Mouse (Mus musculus) G1E (cell line): ENCODE results near the gene Acadvl. TPM values are rescaled to one million over a fixed set of nuclear protein-coding genes. Genes with fewer than 3 reads are reported as not detected.

Experiments
- ATAC-seq: 2 replicates; pipeline ENCODE4 v1.8.0; 2016; ENCODE audit warnings: mild to moderate bottlenecking; ENCODE audit not compliant: insufficient number of reproducible peaks, poor library complexity, low FRiP score, severe bottlenecking; ENCODE audit errors: extremely low read depth
- DNase-seq: peaks from one replicate; pipeline ENCODE4 v3.0.0; 2012; ENCODE audit warnings: low spot score
- H3K27me3 ChIP-seq: 2 replicates; pipeline ENCODE4 v1.6.1; 2012; ENCODE audit warnings: mild to moderate bottlenecking, low read length, inconsistent platforms; ENCODE audit not compliant: insufficient read depth
- H3K36me3 ChIP-seq: replicated peaks from 2 replicates; pipeline ENCODE3; 2012; ENCODE audit warnings: mild to moderate bottlenecking, inconsistent platforms
- H3K4me1 ChIP-seq: 2 replicates; pipeline ENCODE4 v1.6.1; 2012; ENCODE audit warnings: low read depth, low read length, inconsistent platforms, mixed read lengths; ENCODE audit not compliant: insufficient read depth
- H3K4me3 ChIP-seq: 2 replicates; pipeline ENCODE4 v1.5.1; 2012; ENCODE audit warnings: low read depth, mild to moderate bottlenecking, inconsistent platforms, low read length, moderate library complexity, mixed read lengths
- H3K9me3 ChIP-seq: replicated peaks from 2 replicates; pipeline ENCODE4 v1.6.1; 2012; ENCODE audit warnings: inconsistent platforms
- CTCF ChIP-seq: IDR thresholded peaks from 2 replicates; pipeline ENCODE4 v1.5.1; 2012; ENCODE audit warnings: low read depth, low read length, inconsistent platforms, mixed read lengths
- GATA1 ChIP-seq: IDR thresholded peaks from 2 replicates; pipeline ENCODE4 v1.6.1; 2012; ENCODE audit warnings: borderline replicate concordance, low read length, inconsistent platforms, mixed read lengths
- GATA2 ChIP-seq: IDR thresholded peaks from 2 replicates; pipeline ENCODE4 v1.6.1; 2012; ENCODE audit warnings: low read depth, low read length, inconsistent platforms, borderline replicate concordance
- POLR2AphosphoS5 ChIP-seq: IDR thresholded peaks from 2 replicates; pipeline ENCODE4 v1.6.1; 2012; ENCODE audit warnings: low read depth, low read length, inconsistent platforms; ENCODE audit not compliant: insufficient replicate concordance
- TAL1 ChIP-seq: conservative IDR thresholded peaks from 2 replicates; pipeline ENCODE4 v1.6.1; 2012; ENCODE audit warnings: low read depth, low read length, inconsistent platforms, mixed read lengths
- polyA plus RNA-seq: library from polyadenylated mRNA; stranded (reverse); fragments of >175 nt; gene quantifications from 2 replicates; pipeline ENCODE4 v1.2.3, GENCODE M21; 2012
- total RNA-seq, 2 experiments: library from RNA; stranded (forward) in 1 of 2; stranded (reverse) in 1 of 2; fragments of 200-1000 nt in 1 of 2; fragments of >200 nt in 1 of 2; fragmentation: Nextera tagmentation in 1 of 2; gene quantifications; 2 replicates each; pipeline ENCODE4 v1.2.3; 2014 to 2017

The Acadvl gene
- total and polyA plus RNA-seq, 3 experiments: 16.3 to 31.7 (median 16.3) TPM

DNA sequence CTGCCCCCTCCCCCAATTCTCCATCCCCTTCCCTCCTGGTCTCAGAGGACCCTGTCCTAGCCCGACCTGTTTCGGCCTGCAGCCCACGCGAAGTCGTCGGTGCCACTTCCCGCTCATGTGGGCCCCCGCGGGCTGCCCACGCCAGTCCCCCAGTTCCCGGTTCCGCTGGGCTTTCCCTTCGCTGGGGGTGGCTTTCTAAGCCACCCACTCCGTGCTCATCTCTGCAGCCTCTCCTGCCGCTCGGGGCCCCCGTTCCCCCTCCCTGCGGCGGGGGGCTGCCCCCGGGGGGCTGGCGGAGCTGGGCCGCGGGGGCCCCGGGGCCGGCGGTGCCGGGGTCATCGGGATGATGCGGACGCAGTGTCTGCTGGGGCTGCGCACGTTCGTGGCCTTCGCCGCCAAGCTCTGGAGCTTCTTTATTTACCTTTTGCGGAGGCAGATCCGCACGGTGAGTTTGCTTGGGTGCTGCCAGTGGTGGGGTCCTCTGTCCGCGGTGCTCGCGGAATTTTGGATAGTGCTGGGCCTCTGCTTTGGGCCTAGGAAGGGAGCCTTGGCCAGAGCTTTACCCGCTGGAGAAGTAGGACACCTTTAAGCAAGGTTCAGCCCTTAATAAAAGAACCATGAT lies 34.0 kb downstream of the Acadvl start, which contains the start of gene Ctdnep1:
TSS of gene Ctdnep1 (plus strand) at position 16 of the 622 bp plus-strand sequence.
- no peak for ATAC-seq
- H3K4me1 ChIP-seq: peaks cover 34% of the 10 kb centered on the region
- H3K36me3 ChIP-seq: peaks cover 62% of the 10 kb centered on the region

DNA sequence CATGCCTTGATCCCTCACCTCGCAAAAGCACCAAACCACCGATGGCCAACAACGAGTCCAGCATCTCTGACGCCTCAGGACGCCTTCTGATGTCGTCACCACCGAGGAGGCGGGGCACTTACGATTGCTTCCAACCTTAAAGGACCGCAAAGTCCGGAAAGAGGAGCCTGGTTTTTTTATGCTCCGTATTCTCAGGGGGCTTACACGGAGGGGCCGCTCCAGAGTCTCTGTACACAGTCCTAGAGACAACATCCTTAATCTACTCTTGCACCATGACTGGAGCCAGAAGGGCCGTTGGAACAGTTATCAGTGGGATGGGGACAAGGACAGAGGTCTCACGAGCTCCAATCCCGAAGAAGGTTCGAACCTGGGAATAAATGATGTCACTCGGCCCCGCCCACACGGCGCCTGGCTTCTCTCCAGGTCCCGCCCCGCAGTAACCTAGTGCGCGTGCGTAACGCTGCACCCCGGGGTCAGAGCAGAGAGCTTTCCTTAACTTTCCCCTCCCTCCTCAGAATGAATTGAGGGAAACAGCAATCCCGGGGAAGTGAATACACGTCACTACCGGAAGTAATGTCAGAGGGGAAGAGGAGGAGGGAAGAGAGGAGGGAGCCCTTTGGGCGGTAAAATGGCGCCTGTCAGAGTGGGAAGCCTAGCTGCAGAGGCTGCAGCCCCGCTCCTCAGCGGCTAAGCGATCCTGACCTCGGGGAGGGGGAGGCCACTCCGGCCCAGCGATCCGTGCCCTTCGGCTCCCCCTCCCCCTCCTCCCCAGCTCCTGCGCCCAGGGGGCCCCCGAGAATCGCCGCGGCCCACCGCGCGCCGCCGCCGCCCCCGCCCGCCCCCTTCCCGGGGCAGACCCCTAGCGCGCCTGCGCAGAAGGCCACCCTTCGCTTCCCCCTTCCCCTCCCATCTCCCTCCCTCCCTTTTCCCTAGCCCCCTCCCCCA lies 34.7 kb downstream of the Acadvl start:
- H3K4me1 ChIP-seq: peaks cover 34% of the 10 kb centered on the region
- ATAC-seq: peak; percentile 90
- peaks cover 63% of the 10 kb centered on the region for H3K36me3 ChIP-seq
- peak overlapping the region; percentile 79 for H3K4me3 ChIP-seq
- DNase-seq: peak; percentile 90
- H3K9me3 ChIP-seq: no peaks in the 10 kb centered on the region
- no peak for TF ChIP-seq CTCF
- no peaks in the 10 kb centered on the region for H3K27me3 ChIP-seq

More for the DNA sequence above, 34.0 kb downstream of the Acadvl start, which contains the start of gene Ctdnep1:
- Histone ChIP-seq H3K9me3 (no peaks in the 10 kb centered on the region), H3K4me3 (peak within 1 kb of the TSS; percentile 79), H3K27me3 (no peaks in the 10 kb centered on the region)
- TF ChIP-seq GATA2 (no peak), POLR2AphosphoS5 (no peak), TAL1 (no peak), CTCF (no peak), GATA1 (no peak)
- no peak for DNase-seq

DNA sequence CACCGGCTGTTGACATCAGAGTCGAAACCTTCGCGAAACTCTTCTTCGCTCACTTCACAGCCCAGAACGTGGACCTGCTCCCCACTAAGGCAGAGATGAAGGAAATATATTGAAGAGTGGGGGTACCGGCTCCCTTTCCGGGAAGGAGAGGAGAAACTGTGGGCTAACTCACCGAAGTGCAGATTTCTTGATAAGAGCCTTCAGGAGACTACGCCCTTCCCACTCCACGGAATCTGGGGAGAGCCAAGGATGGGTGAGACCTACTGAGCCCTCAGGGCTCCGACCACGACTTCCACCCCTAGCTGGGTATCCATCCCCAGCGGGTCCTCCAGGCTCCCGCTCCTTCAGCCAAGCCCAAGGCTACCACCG lies 35.4 kb downstream of the Acadvl start:
- ATAC-seq (no peak), DNase-seq (no peak)
- Histone ChIP-seq H3K36me3 (peaks cover 63% of the 10 kb centered on the region), H3K9me3 (no peaks in the 10 kb centered on the region), H3K27me3 (no peaks in the 10 kb centered on the region), H3K4me1 (peaks cover 30% of the 10 kb centered on the region), H3K4me3 (peak overlapping the region; percentile 79)
- TF ChIP-seq TAL1 (no peak), POLR2AphosphoS5 (no peak), CTCF (no peak), GATA2 (no peak), GATA1 (no peak)

DNA sequence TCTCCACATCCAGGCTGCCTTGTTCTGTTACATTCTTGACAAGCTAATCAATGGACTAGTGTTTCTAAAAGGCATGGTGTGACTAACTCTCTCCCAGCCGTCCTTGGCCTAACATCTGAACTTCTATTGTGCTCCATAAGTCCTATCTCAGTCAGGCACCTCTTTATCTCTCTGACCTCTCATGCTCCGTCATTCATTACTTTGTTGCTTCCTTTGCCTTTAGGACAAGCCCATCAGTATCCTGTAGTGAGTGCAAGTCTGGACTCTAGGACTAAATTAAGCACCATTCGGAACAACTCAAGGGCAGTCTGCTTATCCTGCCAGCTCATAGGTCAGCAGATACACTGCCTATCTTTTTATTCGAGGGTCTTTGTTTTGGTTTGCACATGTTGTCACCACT lies 38.9 kb downstream of the Acadvl start:
- Histone ChIP-seq H3K27me3 (no peaks in the 10 kb centered on the region), H3K4me3 (no peak overlapping the region), H3K36me3 (peaks cover 76% of the 10 kb centered on the region), H3K9me3 (no peaks in the 10 kb centered on the region), H3K4me1 (peaks cover 6% of the 10 kb centered on the region)
- TF ChIP-seq POLR2AphosphoS5: no peak
- no peak for TF ChIP-seq GATA2
- TF ChIP-seq CTCF: no peak
- TF ChIP-seq TAL1: no peak
- DNase-seq (no peak), ATAC-seq (no peak)

DNA sequence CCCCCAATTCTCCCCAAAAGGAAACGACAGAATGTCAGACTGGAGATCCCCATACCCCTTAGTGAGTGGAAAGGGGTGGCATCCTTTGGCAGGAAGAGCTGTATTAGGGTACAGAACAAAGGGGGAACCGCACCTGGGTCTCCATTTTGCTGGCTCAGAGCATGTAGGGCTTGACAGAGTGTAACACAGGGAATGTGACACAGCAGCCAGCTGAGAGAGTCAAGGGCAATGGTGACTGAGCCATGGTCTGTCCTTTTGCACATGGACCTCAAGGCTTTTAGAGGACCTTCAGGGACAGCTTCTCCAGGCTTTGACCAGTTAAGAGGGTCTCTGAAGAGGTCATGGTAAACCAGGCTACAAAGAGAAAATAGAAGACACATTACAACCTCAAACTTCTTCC lies 40.3 kb downstream of the Acadvl start:
- Histone ChIP-seq H3K36me3 (peaks cover 88% of the 10 kb centered on the region), H3K4me3 (no peak overlapping the region), H3K9me3 (no peaks in the 10 kb centered on the region), H3K27me3 (no peaks in the 10 kb centered on the region), H3K4me1 (peaks cover 6% of the 10 kb centered on the region)
- ATAC-seq (no peak), DNase-seq (no peak)
- TF ChIP-seq CTCF: no peak
- TF ChIP-seq POLR2AphosphoS5: no peak
- TF ChIP-seq TAL1: no peak
- no peak for TF ChIP-seq GATA2
- TF ChIP-seq GATA1: no peak

DNA sequence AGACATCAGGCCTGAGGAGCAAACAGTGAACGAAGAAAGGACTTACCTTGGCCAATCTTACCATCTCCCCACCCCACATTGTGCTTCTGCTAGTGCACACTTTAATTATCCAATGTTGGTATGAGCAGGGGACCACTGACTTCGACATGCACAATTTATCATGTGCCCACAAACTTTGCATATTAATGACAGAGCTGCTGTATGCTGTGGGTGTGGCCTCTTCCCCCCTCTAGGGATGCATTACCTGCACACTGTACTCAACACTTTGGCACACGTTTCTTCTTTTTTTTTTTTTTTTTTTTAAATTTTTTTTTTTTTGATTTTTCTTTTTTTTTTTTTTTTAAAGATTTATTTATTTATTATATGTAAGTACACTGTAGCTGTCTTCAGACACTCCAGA lies 44.4 kb downstream of the Acadvl start:
- TF ChIP-seq GATA1 (no peak), POLR2AphosphoS5 (no peak), CTCF (no peak), TAL1 (no peak), GATA2 (no peak)
- peaks cover 83% of the 10 kb centered on the region for H3K36me3 ChIP-seq

More for the DNA sequence above, 44.4 kb downstream of the Acadvl start:
- no peak for DNase-seq
- peaks cover 11% of the 10 kb centered on the region for H3K9me3 ChIP-seq
- H3K27me3 ChIP-seq: peaks cover 4% of the 10 kb centered on the region; the same call in 1 of the 2 replicates
- no peak for ATAC-seq
- no peak overlapping the region for H3K4me3 ChIP-seq
- peaks cover 4% of the 10 kb centered on the region; the same call in 1 of the 2 replicates for H3K4me1 ChIP-seq
